Mouse (Mus musculus): Measurements from ENCODE around the gene Arid1b.

- no peak for TF ChIP-seq CTCF (IDR thresholded peaks at IDR 0.05)
- TF ChIP-seq EP300 (IDR thresholded peaks at IDR 0.05), result no peak
Observed at GRCm38 (mm10) chr17:5327480-5328180, 333.5 kb downstream of the Arid1b start.

Measured in lung, postnatal 0 days (tissue).